Mouse (Mus musculus) kidney, adult 2 months (tissue): Measurements from ENCODE around the gene Mbtps1.

Experiments
- CTCF ChIP-seq: fragments of 200-500 bp; conservative IDR thresholded peaks from 2 replicates; pipeline ENCODE4 v1.5.1; 2011; ENCODE audit warnings: low read depth, mild to moderate bottlenecking, control low read depth, low read length, moderate library complexity, mixed read lengths; ENCODE audit not compliant: insufficient read depth, insufficient read length
- POLR2A ChIP-seq: fragments of 200-500 bp; IDR thresholded peaks from one replicate; pipeline ENCODE4 v1.6.1; 2011; ENCODE audit warnings: low read depth, low read length, control low read depth

DNA sequence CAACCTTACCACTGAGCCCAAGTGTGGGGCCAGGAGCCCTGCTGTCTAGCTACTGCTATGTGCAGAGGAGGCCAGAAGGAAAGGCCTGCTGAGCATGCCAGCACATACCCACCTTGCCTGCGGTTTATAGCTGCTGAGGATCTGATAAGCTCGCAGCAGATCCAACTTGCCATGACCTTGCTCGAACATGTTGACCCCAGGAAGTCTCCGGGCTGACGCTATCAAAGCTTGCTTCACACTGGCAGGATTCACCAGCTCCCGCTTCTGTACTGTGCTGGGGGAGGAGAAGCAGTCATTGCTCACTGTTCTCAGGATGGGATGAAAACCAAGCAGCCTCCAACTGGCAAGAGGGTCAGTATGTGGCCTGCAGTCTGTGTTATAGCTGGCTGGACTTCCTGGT is 27.6 kb downstream of the Mbtps1 start:
- no peak for TF ChIP-seq CTCF
- no peak for TF ChIP-seq POLR2A
